Mouse (Mus musculus): ENCODE data around the gene Igsf23.

DNA sequence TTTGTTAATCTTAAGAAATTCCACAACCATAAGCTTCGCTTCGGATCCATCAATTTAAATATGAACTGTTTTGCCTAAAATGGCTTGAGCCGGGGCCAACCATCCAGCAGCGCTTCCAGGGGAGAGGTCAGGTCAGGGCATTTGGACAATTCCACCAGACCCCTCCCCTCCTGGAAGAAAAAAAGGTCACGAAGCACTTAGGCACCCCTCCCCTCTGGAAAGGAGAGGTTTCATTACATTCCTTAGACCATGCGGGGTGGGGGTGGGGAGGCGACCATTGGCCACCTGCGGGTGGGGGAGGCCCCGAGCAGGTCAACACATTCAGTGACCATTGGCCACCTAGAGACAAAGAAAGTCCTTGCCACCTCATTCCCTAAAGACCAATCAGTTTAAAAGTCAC, 2.5 kb upstream of the Igsf23 start:
- no peak for TF ChIP-seq CTCF (IDR thresholded peaks at IDR 0.05; ENCODE audit: extremely low read depth, insufficient read length, insufficient replicate concordance, low read depth, low read length)
- no peak for TF ChIP-seq POLR2A (IDR thresholded peaks at IDR 0.05; ENCODE audit: low read depth, low read length)
